Mouse (Mus musculus): Measurements from ENCODE around the gene Thoc5.

DNA sequence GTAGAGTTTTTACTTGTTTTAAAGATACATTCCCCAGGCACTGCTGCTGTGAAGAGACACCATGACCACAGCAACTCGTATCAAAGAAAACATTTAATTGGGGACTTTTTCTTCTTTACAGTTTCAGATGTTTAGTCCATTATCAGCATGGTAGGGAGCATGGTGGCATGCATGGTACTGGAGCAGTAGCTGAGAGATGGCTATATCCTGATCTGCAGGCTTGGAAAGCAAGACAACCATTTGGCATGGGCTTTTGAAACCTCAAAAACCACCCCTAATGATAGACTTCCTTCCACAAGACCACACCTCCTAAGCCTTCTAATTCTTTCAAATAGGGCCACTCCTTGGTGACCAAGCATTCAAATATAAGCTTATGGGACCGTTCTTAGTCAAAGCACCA, 44.7 kb upstream of the Thoc5 start:
- TF ChIP-seq EP300 (IDR thresholded peaks at IDR 0.05; ENCODE audit: low read depth) (no peak), CTCF (IDR thresholded peaks at IDR 0.05; ENCODE audit: low read depth) (no peak)

All from liver, postnatal 0 days (tissue).